Mouse (Mus musculus): Measurements from ENCODE around the gene Arhgef12. TPM values are rescaled to one million over a fixed set of nuclear protein-coding genes. Genes with fewer than 3 reads are reported as not detected.

Gene Arhgef12
- polyA plus RNA-seq, 1 experiment from 2014 or later, result 7.8 TPM

DNA sequence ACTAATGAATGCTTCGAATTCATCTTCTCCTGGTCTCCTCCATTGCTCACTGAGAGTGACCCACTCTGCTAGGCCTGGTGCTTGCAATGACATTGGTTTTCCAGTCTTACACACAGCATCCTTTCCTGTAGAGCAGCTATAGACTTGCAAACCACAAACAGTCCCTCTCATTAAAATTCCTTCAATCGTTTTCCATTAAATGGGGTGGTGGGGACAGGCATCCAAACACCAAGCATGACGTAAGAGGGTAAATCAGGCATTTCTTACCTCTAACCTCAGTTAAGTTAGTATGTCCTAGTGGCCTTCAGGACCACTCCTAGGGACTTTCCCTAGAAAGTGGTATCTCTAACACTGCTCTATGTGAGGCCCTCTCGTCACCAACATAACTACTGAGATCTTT lies 41.8 kb downstream of the Arhgef12 start:
- DNase-seq (ENCODE audit: low spot score), result no peak
- H3K4me3 ChIP-seq, result no peak overlapping the region
- H3K27me3 ChIP-seq (ENCODE audit: low read depth, poor library complexity, severe bottlenecking), result no peaks in the 10 kb centered on the region
- no peaks in the 10 kb centered on the region for H3K36me3 ChIP-seq
- 90% methylated on average over 4 of the region's 4 CpGs for WGBS
- H3K4me1 ChIP-seq, result peaks cover 1% of the 10 kb centered on the region
- no peak overlapping the region for H3K27ac ChIP-seq (replicated peaks)
- H3K9me3 ChIP-seq (replicated peaks), result no peaks in the 10 kb centered on the region

DNA sequence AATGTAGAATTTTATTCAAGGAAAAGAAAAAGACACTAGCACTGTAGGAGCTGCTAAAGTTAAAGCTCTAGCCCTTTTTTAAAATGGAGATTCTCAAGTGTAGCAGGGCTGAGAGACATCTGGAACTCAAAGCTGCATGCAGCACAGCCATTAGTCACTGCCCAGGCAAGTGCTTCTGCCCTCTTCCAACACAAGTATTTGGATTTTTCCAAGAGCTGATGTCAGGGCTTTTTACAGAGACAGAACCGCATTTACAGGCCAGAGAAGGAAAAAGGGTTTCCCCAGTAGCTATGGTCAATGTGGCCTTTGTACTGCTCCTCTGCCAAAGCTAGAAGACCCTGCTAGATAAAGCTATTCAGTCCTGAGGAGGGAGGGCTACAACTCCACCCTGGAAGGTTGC lies 45.5 kb downstream of the Arhgef12 start:
- 77% methylated on average over 1 of the region's 1 CpGs for WGBS
- Histone ChIP-seq H3K27me3 (ENCODE audit: low read depth, poor library complexity, severe bottlenecking) (no peaks in the 10 kb centered on the region), H3K4me1 (no peaks in the 10 kb centered on the region; the same call in 1 of the 2 replicates), H3K4me3 (no peak overlapping the region), H3K27ac (replicated peaks) (no peak overlapping the region), H3K9me3 (replicated peaks) (no peaks in the 10 kb centered on the region), H3K36me3 (no peaks in the 10 kb centered on the region)
- no peak for DNase-seq (ENCODE audit: low spot score)

GRCm38 (mm10) chr9:43050391-43050790 lies 56.6 kb downstream of the Arhgef12 start:
- Histone ChIP-seq H3K27ac (replicated peaks) (no peak overlapping the region), H3K4me3 (no peak overlapping the region), H3K4me1 (peaks cover 5% of the 10 kb centered on the region), H3K9me3 (replicated peaks) (no peaks in the 10 kb centered on the region; the same call in 1 of the 2 replicates), H3K36me3 (0 out of 2 replicates have a peak, but pooled peaks cover 5% of the 10 kb centered on the region), H3K27me3 (ENCODE audit: low read depth, poor library complexity, severe bottlenecking) (no peaks in the 10 kb centered on the region)
- 92% methylated on average over 2 of the region's 2 CpGs for WGBS
- no peak for DNase-seq (ENCODE audit: low spot score)

GRCm38 (mm10) chr9:43044481-43044880 lies 62.6 kb downstream of the Arhgef12 start:
- peaks cover 5% of the 10 kb centered on the region for H3K4me1 ChIP-seq
- H3K27me3 ChIP-seq (ENCODE audit: low read depth, poor library complexity, severe bottlenecking), result no peaks in the 10 kb centered on the region
- no peak overlapping the region for H3K27ac ChIP-seq (replicated peaks)
- H3K9me3 ChIP-seq (replicated peaks), result no peaks in the 10 kb centered on the region
- peaks cover 16% of the 10 kb centered on the region for H3K36me3 ChIP-seq
- H3K4me3 ChIP-seq, result no peak overlapping the region
- DNase-seq (ENCODE audit: low spot score), result no peak

- Histone ChIP-seq H3K4me3 (no peak overlapping the region), H3K27me3 (ENCODE audit: low read depth, poor library complexity, severe bottlenecking) (no peaks in the 10 kb centered on the region), H3K4me1 (no peaks in the 10 kb centered on the region), H3K36me3 (peaks cover 16% of the 10 kb centered on the region), H3K27ac (replicated peaks) (no peak overlapping the region), H3K9me3 (replicated peaks) (no peaks in the 10 kb centered on the region)
- WGBS, result 89% methylated on average over 8 of the region's 8 CpGs
- no peak for DNase-seq (ENCODE audit: low spot score)
Measured at GRCm38 (mm10) chr9:43038466-43038865, 68.6 kb downstream of the Arhgef12 start.

GRCm38 (mm10) chr9:43035208-43035607 lies 71.8 kb downstream of the Arhgef12 start:
- Histone ChIP-seq H3K27me3 (ENCODE audit: low read depth, poor library complexity, severe bottlenecking) (no peaks in the 10 kb centered on the region), H3K4me1 (no peaks in the 10 kb centered on the region), H3K27ac (replicated peaks) (no peak overlapping the region), H3K36me3 (peaks cover 4% of the 10 kb centered on the region), H3K4me3 (no peak overlapping the region), H3K9me3 (replicated peaks) (no peaks in the 10 kb centered on the region)
- no peak for DNase-seq (ENCODE audit: low spot score)
- WGBS, result 76% methylated on average over 4 of the region's 4 CpGs

- Histone ChIP-seq H3K27me3 (ENCODE audit: low read depth, poor library complexity, severe bottlenecking) (no peaks in the 10 kb centered on the region), H3K4me1 (no peaks in the 10 kb centered on the region), H3K4me3 (no peak overlapping the region), H3K27ac (replicated peaks) (no peak overlapping the region), H3K36me3 (no peaks in the 10 kb centered on the region), H3K9me3 (replicated peaks) (no peaks in the 10 kb centered on the region)
- DNase-seq (ENCODE audit: low spot score), result no peak
Measured at GRCm38 (mm10) chr9:43034273-43034672, 72.8 kb downstream of the Arhgef12 start.

GRCm38 (mm10) chr9:43027757-43028156 lies 79.3 kb downstream of the Arhgef12 start:
- no peak overlapping the region for H3K27ac ChIP-seq (replicated peaks)
- H3K9me3 ChIP-seq (replicated peaks), result no peaks in the 10 kb centered on the region
- H3K36me3 ChIP-seq, result peaks cover 5% of the 10 kb centered on the region; the same call in 1 of the 2 replicates
- no peak for DNase-seq (ENCODE audit: low spot score)
- no peaks in the 10 kb centered on the region for H3K4me1 ChIP-seq
- H3K4me3 ChIP-seq, result no peak overlapping the region
- H3K27me3 ChIP-seq (ENCODE audit: low read depth, poor library complexity, severe bottlenecking), result no peaks in the 10 kb centered on the region
- 85% methylated on average over 5 of the region's 5 CpGs for WGBS

GRCm38 (mm10) chr9:43021515-43022251 lies 85.4 kb downstream of the Arhgef12 start:
- no peaks in the 10 kb centered on the region for H3K4me1 ChIP-seq
- no peak for DNase-seq (ENCODE audit: low spot score)
- WGBS, result 87% methylated on average over 5 of the region's 5 CpGs
- no peak overlapping the region for H3K27ac ChIP-seq (replicated peaks)
- H3K36me3 ChIP-seq, result peaks cover 26% of the 10 kb centered on the region
- no peak overlapping the region for H3K4me3 ChIP-seq
- no peaks in the 10 kb centered on the region for H3K27me3 ChIP-seq (ENCODE audit: low read depth, poor library complexity, severe bottlenecking)
- no peaks in the 10 kb centered on the region for H3K9me3 ChIP-seq (replicated peaks)

- Histone ChIP-seq H3K36me3 (peaks cover 39% of the 10 kb centered on the region), H3K27me3 (ENCODE audit: low read depth, poor library complexity, severe bottlenecking) (no peaks in the 10 kb centered on the region), H3K9me3 (replicated peaks) (no peaks in the 10 kb centered on the region), H3K4me3 (no peak overlapping the region), H3K4me1 (no peaks in the 10 kb centered on the region), H3K27ac (replicated peaks) (no peak overlapping the region)
- 95% methylated on average over 9 of the region's 9 CpGs for WGBS
- no peak for DNase-seq (ENCODE audit: low spot score)
Measured at GRCm38 (mm10) chr9:43019656-43020055, 87.4 kb downstream of the Arhgef12 start.

DNA sequence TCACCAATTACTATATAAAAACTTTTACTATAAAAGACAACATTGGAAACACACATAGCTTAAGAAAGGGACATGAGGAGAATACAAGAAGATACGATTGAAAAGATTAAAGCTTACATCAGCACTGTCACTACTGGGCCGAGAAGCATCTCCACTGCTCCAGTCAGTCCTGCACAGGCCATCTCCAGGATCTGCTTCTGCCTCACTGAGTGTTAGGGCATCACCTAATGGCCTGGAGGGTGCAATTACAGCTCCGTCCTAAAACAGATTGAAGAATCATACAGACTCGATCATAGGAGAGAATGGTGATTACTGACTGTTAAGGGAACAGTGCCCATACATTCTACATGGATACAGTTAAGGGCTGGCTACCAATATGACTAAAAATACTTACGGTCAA lies 91.3 kb downstream of the Arhgef12 start:
- Histone ChIP-seq H3K4me1 (no peaks in the 10 kb centered on the region), H3K27ac (replicated peaks) (no peak overlapping the region), H3K4me3 (no peak overlapping the region), H3K27me3 (ENCODE audit: low read depth, poor library complexity, severe bottlenecking) (no peaks in the 10 kb centered on the region), H3K36me3 (peaks cover 56% of the 10 kb centered on the region), H3K9me3 (replicated peaks) (no peaks in the 10 kb centered on the region)
- DNase-seq (ENCODE audit: low spot score), result no peak
- 89% methylated on average over 5 of the region's 5 CpGs for WGBS

DNA sequence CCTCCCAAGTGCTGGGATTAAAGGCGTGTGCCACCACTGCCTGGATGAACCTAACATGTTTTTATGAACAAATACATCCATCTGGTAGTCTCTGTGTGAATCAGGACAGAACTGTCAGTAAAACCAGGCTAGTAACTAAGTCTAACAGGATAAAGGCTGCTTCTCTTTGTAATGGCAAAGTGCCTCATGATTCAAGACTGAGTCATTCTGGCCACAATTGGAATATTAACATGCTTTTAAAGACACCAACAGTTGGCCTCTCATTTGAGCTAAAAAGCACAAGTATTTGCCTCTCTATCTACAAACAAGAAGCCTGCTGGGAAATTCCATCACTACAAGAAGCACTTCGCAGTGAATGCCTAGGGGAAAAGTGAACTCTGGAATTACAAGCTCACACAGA lies 91.7 kb downstream of the Arhgef12 start:
- DNase-seq (ENCODE audit: low spot score), result no peak
- H3K9me3 ChIP-seq (replicated peaks), result no peaks in the 10 kb centered on the region
- WGBS, result 90% methylated on average over 2 of the region's 2 CpGs
- peaks cover 54% of the 10 kb centered on the region for H3K36me3 ChIP-seq
- no peak overlapping the region for H3K4me3 ChIP-seq
- H3K4me1 ChIP-seq, result no peaks in the 10 kb centered on the region
- no peaks in the 10 kb centered on the region for H3K27me3 ChIP-seq (ENCODE audit: low read depth, poor library complexity, severe bottlenecking)
- H3K27ac ChIP-seq (replicated peaks), result no peak overlapping the region

- no peak overlapping the region for H3K27ac ChIP-seq (replicated peaks)
- no peak for DNase-seq (ENCODE audit: low spot score)
- H3K4me1 ChIP-seq, result no peaks in the 10 kb centered on the region
- H3K9me3 ChIP-seq (replicated peaks), result no peaks in the 10 kb centered on the region
- peaks cover 54% of the 10 kb centered on the region for H3K36me3 ChIP-seq
- no peak overlapping the region for H3K4me3 ChIP-seq
- 95% methylated on average over 1 of the region's 1 CpGs for WGBS
- H3K27me3 ChIP-seq (ENCODE audit: low read depth, poor library complexity, severe bottlenecking), result no peaks in the 10 kb centered on the region
Measured at GRCm38 (mm10) chr9:43014886-43015285, 92.2 kb downstream of the Arhgef12 start.

Data from midbrain, embryonic 10.5 days (tissue).